6 mouse cellular contexts compared by ENCODE assay signal in genomic region chr10:110206411-110206810, GRCm38 (mm10).
"Had no signal": no experiment of that assay in that cellular context is flagged by ENCODE, and none has a peak within 500 bp of the region (broad histone marks: within the 10 kb centered on the region; RNA-seq: fewer than 3 reads in every experiment).

No protein-coding gene starts in this region.

- ATAC-seq: midbrain, embryonic 15.5 days had no signal

- DNase-seq: kidney, adult 9 months; kidney, postnatal 36 days; left cerebral cortex, postnatal 4 days; lung, adult 18-20 months; right cerebral cortex, postnatal 14 days had no signal
